Mouse (Mus musculus): ENCODE measurements around the gene Ambp. TPM values are rescaled to one million over a fixed set of nuclear protein-coding genes. Genes with fewer than 3 reads are reported as not detected.

Ambp gene
- polyA plus RNA-seq, 1 experiment from 2014 or later = 1.1 TPM

DNA sequence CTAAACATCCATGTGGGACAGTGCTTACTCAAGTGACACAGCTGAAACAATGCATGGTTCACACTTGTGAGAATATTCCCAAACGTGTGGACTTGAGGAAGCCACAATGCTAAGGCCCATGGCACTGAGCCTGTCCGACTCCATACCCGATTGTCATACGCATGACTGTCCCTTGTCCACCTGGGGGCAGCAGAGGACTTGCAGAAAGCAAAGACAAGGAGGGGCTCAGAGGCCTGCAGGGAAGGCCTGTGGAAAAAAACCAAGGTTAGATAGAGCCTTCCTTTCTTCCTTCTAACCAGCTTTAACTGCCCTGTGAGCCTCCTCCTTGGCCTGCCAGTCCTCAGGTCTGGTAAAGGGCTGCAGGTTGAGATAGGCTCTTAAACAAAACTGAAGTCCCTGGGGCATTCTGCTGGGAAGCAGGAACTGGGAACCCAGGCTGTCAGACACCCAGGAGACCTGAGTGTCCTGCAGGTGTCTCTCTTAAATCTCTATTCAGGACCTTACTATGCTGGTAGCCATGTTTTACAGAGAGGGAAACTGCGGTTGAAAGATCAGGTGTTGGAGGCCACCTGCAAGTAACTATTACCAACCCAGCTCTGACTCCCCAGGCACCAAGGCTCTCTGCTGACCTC lies 4.5 kb upstream of the Ambp start:
- no peak overlapping the region for H3K4me3 ChIP-seq
- no peak overlapping the region for H3K9ac ChIP-seq
- H3K27ac ChIP-seq (replicated peaks) = no peak overlapping the region
- H3K36me3 ChIP-seq = no peaks in the 10 kb centered on the region
- ATAC-seq (ENCODE audit: low FRiP score, low read depth) = peak; percentile 90
- H3K9me3 ChIP-seq = no peaks in the 10 kb centered on the region
- H3K4me1 ChIP-seq (replicated peaks) = 0 out of 2 replicates have a peak, but pooled peaks cover 4% of the 10 kb centered on the region
- 23% methylated on average over 5 of the region's 5 CpGs for WGBS
- H3K27me3 ChIP-seq = no peaks in the 10 kb centered on the region
- H3K4me2 ChIP-seq = no peak overlapping the region

DNA sequence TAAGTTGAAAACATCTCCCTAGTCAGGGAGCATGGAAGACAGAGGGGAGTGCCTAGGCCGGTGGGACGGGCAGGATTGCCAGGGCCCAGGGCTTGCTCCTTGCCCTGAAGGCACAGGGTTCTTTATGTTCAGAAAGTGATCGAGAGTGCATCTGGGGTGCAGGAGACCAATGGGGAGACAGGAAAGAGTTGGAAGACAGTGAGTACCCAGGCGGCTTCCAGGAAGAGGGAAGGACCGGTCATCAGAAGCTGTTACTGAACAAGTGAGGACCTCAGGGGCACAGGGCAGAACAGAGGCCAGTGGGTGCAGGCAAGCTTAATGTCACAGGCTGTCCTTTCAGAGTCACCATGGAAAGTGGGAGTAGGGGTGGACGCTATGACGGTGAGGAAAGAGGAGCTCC lies 3.6 kb upstream of the Ambp start:
- 95% methylated on average over 7 of the region's 7 CpGs for WGBS
- H3K4me3 ChIP-seq = no peak overlapping the region
- H3K27me3 ChIP-seq = no peaks in the 10 kb centered on the region
- ATAC-seq (ENCODE audit: low FRiP score, low read depth) = no peak; the same call in 1 of the 2 replicates
- H3K9me3 ChIP-seq = no peaks in the 10 kb centered on the region
- no peak overlapping the region for H3K27ac ChIP-seq (replicated peaks)
- no peaks in the 10 kb centered on the region for H3K36me3 ChIP-seq
- H3K4me2 ChIP-seq = no peak overlapping the region
- H3K4me1 ChIP-seq (replicated peaks) = 0 out of 2 replicates have a peak, but pooled peaks cover 4% of the 10 kb centered on the region
- no peak overlapping the region for H3K9ac ChIP-seq

DNA sequence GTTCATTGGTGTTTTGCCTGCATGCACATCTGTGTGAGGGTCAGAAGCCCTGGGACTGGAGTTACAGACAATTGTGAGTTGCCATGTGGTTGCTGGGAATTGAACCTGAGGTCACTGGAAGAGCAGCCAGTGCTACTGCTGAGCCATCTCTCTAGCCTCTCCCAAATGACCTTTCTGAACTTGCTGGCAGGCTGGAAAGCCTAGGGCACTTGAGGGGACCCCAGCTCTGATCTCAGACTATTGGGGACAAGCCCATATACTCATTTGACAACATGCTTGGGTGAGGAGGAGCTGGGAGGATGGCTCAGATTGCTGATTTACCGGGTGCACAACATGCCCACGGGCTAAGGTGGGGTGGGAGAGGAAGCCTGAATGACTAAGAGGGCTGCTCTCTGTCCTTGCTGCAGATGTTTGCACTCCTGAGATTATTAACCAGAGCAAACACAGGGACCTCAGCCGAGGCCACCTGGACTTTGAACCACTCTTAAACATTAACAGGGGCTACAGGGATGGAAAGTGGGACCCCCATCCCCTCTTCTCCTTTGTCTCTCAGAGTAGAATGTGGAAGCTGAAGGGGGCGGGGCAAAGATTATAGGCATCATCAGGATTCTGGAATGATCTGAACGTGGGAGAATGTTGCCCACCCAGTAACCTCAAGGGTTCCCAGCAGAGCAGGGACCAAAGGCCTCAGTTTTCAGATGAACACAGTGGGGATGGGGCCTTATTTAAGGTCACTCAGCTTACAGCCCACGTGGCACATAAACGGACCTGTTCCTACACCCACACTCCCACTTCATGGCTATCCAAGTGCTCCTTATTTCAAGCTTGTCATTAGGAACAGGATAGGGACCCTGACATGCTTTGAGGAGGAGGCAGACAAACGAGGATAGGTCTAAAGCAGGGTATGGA lies 2.4 kb upstream of the Ambp start:
- H3K4me2 ChIP-seq = no peak overlapping the region
- no peaks in the 10 kb centered on the region for H3K36me3 ChIP-seq
- H3K9ac ChIP-seq = no peak overlapping the region
- H3K9me3 ChIP-seq = no peaks in the 10 kb centered on the region
- ATAC-seq (ENCODE audit: low FRiP score, low read depth) = no peak
- 59% methylated on average over 8 of the region's 8 CpGs for WGBS
- no peak overlapping the region for H3K4me3 ChIP-seq
- H3K4me1 ChIP-seq (replicated peaks) = 0 out of 2 replicates have a peak, but pooled peaks cover 4% of the 10 kb centered on the region
- H3K27me3 ChIP-seq = no peaks in the 10 kb centered on the region
- no peak overlapping the region for H3K27ac ChIP-seq (replicated peaks)

DNA sequence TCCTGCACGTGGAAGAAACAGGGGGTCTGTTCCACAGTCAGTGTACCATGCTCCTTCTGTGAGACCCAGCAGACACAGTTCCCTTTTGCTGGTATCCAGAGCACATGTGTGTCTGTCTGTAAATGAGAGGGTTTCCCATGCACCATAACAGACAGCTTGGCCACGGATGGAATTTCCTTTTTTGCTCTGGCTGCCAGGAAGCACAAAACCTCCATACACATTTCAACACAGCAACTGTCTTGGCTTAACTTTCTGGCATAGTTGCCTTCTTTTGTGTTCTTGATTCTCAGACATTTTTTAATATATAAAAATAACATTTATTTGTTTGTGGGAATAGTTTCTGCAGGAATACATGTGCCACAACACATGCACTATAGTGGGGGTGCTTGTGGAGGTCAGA lies 997 bp upstream of the Ambp start:
- Histone ChIP-seq H3K27me3 (no peaks in the 10 kb centered on the region), H3K36me3 (no peaks in the 10 kb centered on the region), H3K4me1 (replicated peaks) (0 out of 2 replicates have a peak, but pooled peaks cover 4% of the 10 kb centered on the region), H3K4me2 (no peak overlapping the region), H3K9ac (no peak overlapping the region), H3K27ac (replicated peaks) (no peak overlapping the region), H3K4me3 (no peak overlapping the region), H3K9me3 (no peaks in the 10 kb centered on the region)
- no peak for ATAC-seq (ENCODE audit: low FRiP score, low read depth)
- WGBS = 69% methylated on average over 2 of the region's 2 CpGs

DNA sequence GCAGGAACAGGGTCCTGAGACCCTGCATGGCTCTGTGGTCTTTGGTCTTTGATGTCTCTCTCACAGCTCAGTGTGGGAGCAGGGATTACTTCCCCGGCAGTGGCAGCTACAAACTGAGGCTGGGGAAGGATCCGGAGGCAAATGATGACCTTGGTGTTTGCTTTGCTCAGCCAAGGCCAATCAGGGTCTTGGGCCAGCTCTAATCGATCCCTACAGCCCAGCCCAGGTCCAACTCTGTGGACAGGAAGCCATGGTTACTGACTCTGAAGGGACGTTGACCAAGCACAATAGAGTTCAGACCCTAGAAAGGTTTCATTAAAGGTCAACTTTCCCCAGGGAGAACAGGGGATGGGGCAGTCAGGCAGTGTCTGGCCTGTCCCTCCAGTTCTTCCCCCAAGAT lies 571 bp downstream of the Ambp start:
- 70% methylated on average over 4 of the region's 4 CpGs for WGBS
- no peak for ATAC-seq (ENCODE audit: low FRiP score, low read depth)
- no peaks in the 10 kb centered on the region for H3K27me3 ChIP-seq
- no peaks in the 10 kb centered on the region for H3K4me1 ChIP-seq (replicated peaks)
- no peak overlapping the region for H3K4me2 ChIP-seq
- H3K36me3 ChIP-seq = no peaks in the 10 kb centered on the region
- no peaks in the 10 kb centered on the region for H3K9me3 ChIP-seq
- no peak overlapping the region for H3K4me3 ChIP-seq
- no peak overlapping the region for H3K27ac ChIP-seq (replicated peaks)
- no peak overlapping the region for H3K9ac ChIP-seq

DNA sequence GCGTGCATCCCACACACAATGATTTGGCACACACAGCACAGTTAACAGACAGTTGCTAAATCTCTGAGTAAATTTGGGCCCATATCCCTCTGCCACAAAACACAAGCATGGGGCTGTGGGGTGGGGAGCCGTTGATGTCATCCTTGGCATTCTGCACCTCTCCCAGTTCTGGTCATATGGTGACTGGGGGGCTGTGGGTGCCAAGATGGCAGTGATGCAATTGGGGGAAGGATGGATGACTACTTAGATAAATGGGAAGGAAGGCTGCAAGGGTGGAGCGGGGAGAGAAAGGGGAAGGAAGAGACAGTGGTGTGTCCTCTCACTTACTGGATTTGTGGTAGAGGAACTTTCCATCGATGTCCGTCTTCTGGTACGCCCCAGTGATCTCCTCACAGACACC lies 3.5 kb downstream of the Ambp start:
- Histone ChIP-seq H3K4me1 (replicated peaks) (no peaks in the 10 kb centered on the region), H3K27ac (replicated peaks) (no peak overlapping the region), H3K4me2 (no peak overlapping the region), H3K36me3 (no peaks in the 10 kb centered on the region), H3K9ac (no peak overlapping the region), H3K4me3 (no peak overlapping the region), H3K9me3 (peaks cover 3% of the 10 kb centered on the region; the same call in 1 of the 2 replicates), H3K27me3 (no peaks in the 10 kb centered on the region)
- ATAC-seq (ENCODE audit: low FRiP score, low read depth) = no peak
- WGBS = 95% methylated on average over 6 of the region's 6 CpGs

DNA sequence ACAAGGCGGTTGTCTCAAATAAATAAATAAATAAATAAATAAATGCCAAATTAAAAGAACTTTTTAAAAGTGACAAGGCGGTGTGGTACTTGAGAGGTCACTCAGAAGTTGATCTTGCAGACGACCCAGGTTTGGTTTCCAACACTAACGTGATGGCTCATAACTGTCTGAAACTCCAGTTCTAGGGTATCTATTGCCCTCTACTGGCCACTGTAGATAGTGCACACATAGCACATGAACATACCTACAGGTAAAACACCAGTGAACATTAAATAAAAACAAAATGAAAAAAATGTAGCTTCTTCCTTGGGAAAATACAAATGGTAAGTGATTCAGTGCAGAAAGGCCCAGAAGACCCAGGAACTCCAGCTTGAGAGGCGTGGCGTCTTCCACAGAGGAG lies 7.3 kb downstream of the Ambp start:
- no peak overlapping the region for H3K27ac ChIP-seq (replicated peaks)

DNA sequence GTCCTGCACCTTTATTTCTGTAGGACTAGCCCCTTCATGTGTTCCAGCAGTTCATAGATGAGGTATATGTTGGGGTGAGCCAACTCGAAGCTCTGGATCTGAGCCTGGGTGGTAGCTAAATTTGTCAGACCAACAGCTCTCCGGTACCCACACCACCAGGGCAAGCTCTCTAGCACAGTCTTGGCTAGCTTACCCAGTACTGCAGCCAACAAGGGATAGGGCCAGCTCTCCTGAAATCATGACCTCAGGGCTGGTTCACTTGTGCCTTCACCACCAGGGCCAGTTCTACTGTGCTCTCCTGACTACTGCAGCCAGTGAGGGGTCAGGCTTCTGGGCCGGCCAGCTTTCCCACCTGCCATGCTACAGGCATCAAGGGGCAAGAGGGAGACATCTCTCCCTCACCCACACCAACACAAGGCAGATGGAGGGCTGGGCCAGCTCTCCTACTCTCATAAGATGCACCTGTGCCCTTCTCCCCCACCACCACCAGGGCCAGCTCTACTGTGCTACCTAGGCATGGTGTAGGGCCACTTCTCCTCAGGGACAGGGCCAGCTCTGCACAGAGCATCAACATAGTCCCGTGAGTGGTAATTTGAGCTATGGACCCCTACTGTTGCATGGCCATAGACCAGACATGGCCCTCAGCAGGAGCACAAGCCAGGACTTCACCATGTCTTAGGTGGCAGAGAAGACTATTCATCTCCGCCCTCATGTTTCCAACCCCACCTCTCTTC lies 24.5 kb downstream of the Ambp start:
- Histone ChIP-seq H3K9ac (no peak overlapping the region), H3K9me3 (no peaks in the 10 kb centered on the region), H3K4me2 (no peak overlapping the region), H3K27me3 (no peaks in the 10 kb centered on the region), H3K27ac (replicated peaks) (no peak overlapping the region), H3K4me3 (no peak overlapping the region), H3K4me1 (replicated peaks) (no peaks in the 10 kb centered on the region), H3K36me3 (peaks cover 19% of the 10 kb centered on the region)
- peak; percentile 45; the same call in 1 of the 2 replicates for ATAC-seq (ENCODE audit: low FRiP score, low read depth)
- 92% methylated on average over 5 of the region's 5 CpGs for WGBS

More for the DNA sequence above, 7.3 kb downstream of the Ambp start:
- Histone ChIP-seq H3K4me2 (no peak overlapping the region), H3K9ac (no peak overlapping the region), H3K36me3 (no peaks in the 10 kb centered on the region), H3K27me3 (no peaks in the 10 kb centered on the region), H3K4me3 (no peak overlapping the region), H3K4me1 (replicated peaks) (no peaks in the 10 kb centered on the region), H3K9me3 (peaks cover 3% of the 10 kb centered on the region; the same call in 1 of the 2 replicates)
- ATAC-seq (ENCODE audit: low FRiP score, low read depth) = no peak
- 92% methylated on average over 6 of the region's 6 CpGs for WGBS

DNA sequence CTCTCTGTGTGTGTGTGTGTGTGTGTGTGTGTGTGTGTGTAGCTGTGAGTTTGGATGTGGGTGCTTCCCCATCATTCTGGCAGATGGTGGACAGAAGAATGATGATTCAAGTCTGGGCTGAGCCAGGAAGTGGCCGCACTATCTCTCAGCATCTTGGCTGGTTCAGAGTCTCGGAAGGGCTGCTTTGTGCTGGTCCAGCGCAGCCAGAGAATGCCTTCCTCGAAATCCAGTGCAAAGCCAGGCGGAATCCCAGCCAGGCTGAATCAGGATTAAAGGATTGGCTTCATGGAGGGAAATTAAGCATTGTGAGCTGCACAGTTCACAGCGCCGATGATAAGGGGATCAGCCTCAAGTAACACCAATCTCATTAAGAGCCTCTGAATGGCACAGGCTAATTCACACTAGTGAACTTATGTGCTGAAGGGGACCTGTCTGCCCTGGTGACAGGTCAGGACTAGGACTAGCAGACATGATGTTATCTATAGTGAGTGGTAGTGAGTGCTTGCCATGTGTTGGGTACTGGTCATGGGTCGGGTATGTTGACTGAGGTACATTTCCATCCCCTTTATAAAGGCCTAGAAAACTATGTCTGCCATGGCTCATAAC lies 29.6 kb downstream of the Ambp start:
- no peak overlapping the region for H3K4me2 ChIP-seq
- no peak overlapping the region for H3K9ac ChIP-seq
- H3K4me3 ChIP-seq = no peak overlapping the region
- ATAC-seq (ENCODE audit: low FRiP score, low read depth) = no peak
- peaks cover 12% of the 10 kb centered on the region for H3K36me3 ChIP-seq
- 69% methylated on average over 8 of the region's 8 CpGs for WGBS
- H3K27me3 ChIP-seq = no peaks in the 10 kb centered on the region
- H3K9me3 ChIP-seq = no peaks in the 10 kb centered on the region
- H3K27ac ChIP-seq (replicated peaks) = no peak overlapping the region
- H3K4me1 ChIP-seq (replicated peaks) = no peaks in the 10 kb centered on the region

DNA sequence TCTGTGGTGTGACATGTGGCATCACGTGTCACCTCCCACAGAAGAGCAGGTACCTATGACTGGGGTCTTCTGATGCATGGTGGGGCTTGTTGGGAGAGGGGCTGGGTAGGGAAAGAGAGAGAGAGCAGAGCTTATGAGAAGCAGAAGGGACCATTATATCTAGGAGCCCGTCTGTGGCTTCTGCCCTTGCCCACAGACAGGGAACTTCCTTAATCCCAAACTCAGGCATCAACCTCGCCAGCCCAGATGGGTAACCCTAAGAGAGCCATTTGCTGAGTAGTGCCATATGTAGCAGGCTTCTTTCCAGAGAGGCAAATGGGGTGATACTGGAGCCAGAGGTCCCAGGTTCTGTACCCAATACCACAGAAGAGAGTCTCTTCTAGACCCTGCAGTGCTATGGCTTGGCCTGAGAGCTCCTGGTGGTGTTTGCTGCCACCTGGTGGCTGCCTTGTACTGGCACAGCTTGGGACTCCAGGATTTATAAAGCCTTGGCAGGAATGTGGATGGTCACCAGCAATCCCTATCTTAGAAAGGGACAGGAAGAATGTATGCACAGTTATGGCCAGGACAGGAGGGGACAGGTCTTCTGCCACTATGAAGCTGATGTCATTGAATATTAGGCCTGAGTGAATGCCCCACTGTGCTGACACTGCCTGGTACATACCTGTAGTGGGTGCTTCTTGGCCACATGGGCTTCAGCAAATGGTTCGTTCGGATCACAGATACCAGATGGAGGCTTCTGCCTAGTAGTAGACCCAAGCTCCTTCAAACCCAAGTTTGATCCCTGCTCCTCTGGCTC lies 35.8 kb downstream of the Ambp start:
- H3K27ac ChIP-seq (replicated peaks) = no peak overlapping the region
- H3K36me3 ChIP-seq = peaks cover 12% of the 10 kb centered on the region
- H3K4me2 ChIP-seq = no peak overlapping the region

DNA sequence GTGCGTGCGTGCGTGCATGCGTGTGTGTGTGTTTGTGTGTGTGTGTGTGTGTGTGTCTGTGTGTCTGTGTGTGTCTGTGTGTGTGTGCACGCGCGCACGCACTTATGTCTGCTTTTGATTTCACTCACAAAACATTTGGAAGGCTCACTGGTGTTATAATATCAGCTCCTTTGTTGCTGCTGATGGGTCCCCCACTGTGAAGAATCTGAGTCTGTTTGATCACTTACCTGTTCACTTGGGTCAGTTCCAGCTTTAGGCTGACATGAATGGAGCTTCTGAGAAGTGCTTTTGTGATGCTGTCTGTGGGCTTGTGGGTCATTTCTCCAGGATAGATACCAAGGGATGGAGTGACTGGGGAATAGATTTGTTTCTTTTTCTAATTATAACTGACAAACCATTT lies 48.9 kb downstream of the Ambp start:
- H3K36me3 ChIP-seq = peaks cover 17% of the 10 kb centered on the region; the same call in 1 of the 2 replicates
- ATAC-seq (ENCODE audit: low FRiP score, low read depth) = no peak

More for the DNA sequence above, 35.8 kb downstream of the Ambp start:
- Histone ChIP-seq H3K9me3 (no peaks in the 10 kb centered on the region), H3K9ac (no peak overlapping the region), H3K4me3 (no peak overlapping the region), H3K27me3 (no peaks in the 10 kb centered on the region), H3K4me1 (replicated peaks) (no peaks in the 10 kb centered on the region)
- 91% methylated on average over 5 of the region's 5 CpGs for WGBS
- peak; percentile 85 for ATAC-seq (ENCODE audit: low FRiP score, low read depth)

More for the DNA sequence above, 48.9 kb downstream of the Ambp start:
- 95% methylated on average over 8 of the region's 8 CpGs for WGBS
- Histone ChIP-seq H3K9ac (no peak overlapping the region), H3K27ac (replicated peaks) (no peak overlapping the region), H3K4me3 (no peak overlapping the region), H3K4me1 (replicated peaks) (no peaks in the 10 kb centered on the region), H3K9me3 (no peaks in the 10 kb centered on the region), H3K27me3 (no peaks in the 10 kb centered on the region), H3K4me2 (no peak overlapping the region)
